Mouse (Mus musculus): ENCODE results near the gene Ttc28.

Ttc28 gene

GRCm38 (mm10) chr5:111301736-111302135, 422.1 kb downstream of the Ttc28 start:
- peak; percentile 45 for DNase-seq

- no peak for DNase-seq
These were observed 425.1 kb downstream of the Ttc28 start for GRCm38 (mm10) chr5:111304730-111305129.

GRCm38 (mm10) chr5:111310185-111310584, 430.6 kb downstream of the Ttc28 start:
- no peak for DNase-seq

- peak; percentile 63 for DNase-seq
These were observed 434.2 kb downstream of the Ttc28 start for GRCm38 (mm10) chr5:111313833-111314232.

GRCm38 (mm10) chr5:111315061-111315460, 435.5 kb downstream of the Ttc28 start:
- DNase-seq, result peak; percentile 66

- DNase-seq, result peak; percentile 71
These were observed 437.9 kb downstream of the Ttc28 start for GRCm38 (mm10) chr5:111317526-111317925.

GRCm38 (mm10) chr5:111318946-111319345, 439.3 kb downstream of the Ttc28 start:
- peak; percentile 67 for DNase-seq

GRCm38 (mm10) chr5:111325813-111326212, 446.2 kb downstream of the Ttc28 start:
- no peak for DNase-seq

- DNase-seq, result peak; percentile 70
These were observed 447.8 kb downstream of the Ttc28 start for GRCm38 (mm10) chr5:111327420-111327819.

- DNase-seq, result peak; percentile 56
These were observed 450.3 kb downstream of the Ttc28 start for GRCm38 (mm10) chr5:111329782-111330416.

GRCm38 (mm10) chr5:111330417-111331098, 451.0 kb downstream of the Ttc28 start, which contains the start of gene Pitpnb:
Gene Pitpnb (plus strand): TSS chr5:111330763.
- peak; percentile 100 for DNase-seq

GRCm38 (mm10) chr5:111331099-111331435, 451.5 kb downstream of the Ttc28 start:
- DNase-seq, result no peak

- DNase-seq, result peak; percentile 66
These were observed 456.5 kb downstream of the Ttc28 start for GRCm38 (mm10) chr5:111335939-111336691.
